Mouse (Mus musculus): ENCODE results near the gene Ube2f.

DNA sequence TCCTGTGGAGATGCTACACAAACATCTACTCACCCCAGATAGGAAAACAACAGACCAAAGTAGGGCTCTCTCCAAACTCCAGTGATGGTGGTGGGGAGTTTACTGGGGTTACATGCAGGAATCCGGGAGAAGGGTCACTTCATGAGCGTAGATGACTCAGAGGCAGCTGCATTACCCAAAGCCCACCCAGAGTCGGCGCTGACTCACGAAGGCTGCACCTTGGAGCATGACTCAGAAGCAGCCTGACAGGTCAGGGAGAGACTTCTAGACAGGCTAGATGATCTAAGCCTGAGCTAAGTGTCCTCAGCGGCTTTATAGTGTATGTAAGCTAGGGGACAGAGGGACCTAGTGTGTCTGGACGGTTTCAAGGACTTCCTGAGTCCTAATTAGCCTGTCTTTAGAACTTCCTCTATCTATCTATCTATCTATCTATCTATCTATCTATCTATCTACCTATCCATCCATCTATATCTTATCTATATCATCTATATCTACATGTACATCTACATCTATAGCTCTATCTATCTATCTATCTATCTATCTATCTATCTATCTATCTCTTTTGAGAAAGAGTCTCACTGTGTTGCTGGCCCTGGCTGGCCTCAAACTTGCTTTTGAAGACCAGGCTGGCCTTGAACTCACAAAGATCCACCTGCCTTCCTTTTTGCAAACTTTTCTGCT is 30.3 kb upstream of the Ube2f start:
- no peak for TF ChIP-seq CTCF (IDR thresholded peaks at IDR 0.05; ENCODE audit: extremely low read depth, insufficient read depth, insufficient read length, insufficient replicate concordance)
- no peak for TF ChIP-seq POLR2A (IDR thresholded peaks at IDR 0.05; ENCODE audit: low read depth, low read length)
